Mouse (Mus musculus): ENCODE data around the gene Fermt3. TPM values are rescaled to one million over a fixed set of nuclear protein-coding genes. Genes with fewer than 3 reads are reported as not detected.
A peak's percentile ranks its signal among the peaks of the same experiment; 100 is the strongest.

Gene Fermt3
- total and polyA plus RNA-seq, 2 experiments from 2014 or later: 5.1 to 11.1 TPM

GRCm38 (mm10) chr19:6968491-6969271, 50.6 kb downstream of the Fermt3 start:
- no peaks in the 10 kb centered on the region for H3K9me3 ChIP-seq (replicated peaks; ENCODE audit: control insufficient read depth, low read length)
- H3K27me3 ChIP-seq (ENCODE audit: control insufficient read depth, insufficient read depth, low read length): no peaks in the 10 kb centered on the region
- DNase-seq (ENCODE audit: low spot score): no peak
- H3K27ac ChIP-seq (ENCODE audit: low read depth): no peak overlapping the region
- WGBS: 23% methylated on average over 15 of the region's 15 CpGs
- TF ChIP-seq EP300 (IDR thresholded peaks at IDR 0.05; ENCODE audit: low read depth): no peak
- TF ChIP-seq CTCF (IDR thresholded peaks at IDR 0.05; ENCODE audit: low read depth): no peak
- H3K36me3 ChIP-seq (replicated peaks; ENCODE audit: control insufficient read depth, insufficient read depth, low read length): peaks cover 23% of the 10 kb centered on the region
- peak overlapping the region; percentile 67 for H3K4me3 ChIP-seq (ENCODE audit: low read depth, low read length)
- H3K4me1 ChIP-seq (ENCODE audit: control insufficient read depth, insufficient read depth): peaks cover 11% of the 10 kb centered on the region; the same call in 1 of the 2 replicates
- H3K4me2 ChIP-seq (ENCODE audit: low read depth, low read length): peak overlapping the region; percentile 81
- H3K9ac ChIP-seq (replicated peaks; ENCODE audit: low read depth, low read length): peak overlapping the region; percentile 56; the same call in 1 of the 2 replicates
- ATAC-seq (ENCODE audit: insufficient read depth, low read depth): no peak

GRCm38 (mm10) chr19:6956461-6956860, 62.8 kb downstream of the Fermt3 start:
- Histone ChIP-seq H3K9ac (replicated peaks; ENCODE audit: low read depth, low read length) (no peak overlapping the region), H3K9me3 (replicated peaks; ENCODE audit: control insufficient read depth, low read length) (no peaks in the 10 kb centered on the region), H3K4me2 (ENCODE audit: low read depth, low read length) (no peak overlapping the region), H3K4me3 (ENCODE audit: low read depth, low read length) (no peak overlapping the region), H3K27me3 (ENCODE audit: control insufficient read depth, insufficient read depth, low read length) (no peaks in the 10 kb centered on the region), H3K4me1 (ENCODE audit: control insufficient read depth, insufficient read depth) (peaks cover 30% of the 10 kb centered on the region), H3K27ac (ENCODE audit: low read depth) (no peak overlapping the region), H3K36me3 (replicated peaks; ENCODE audit: control insufficient read depth, insufficient read depth, low read length) (peaks cover 42% of the 10 kb centered on the region)
- 75% methylated on average over 10 of the region's 10 CpGs for whole genome bisulfite sequencing
- no peak for TF ChIP-seq EP300 (IDR thresholded peaks at IDR 0.05; ENCODE audit: low read depth)
- no peak for TF ChIP-seq CTCF (IDR thresholded peaks at IDR 0.05; ENCODE audit: low read depth)
- no peak for ATAC-seq (ENCODE audit: insufficient read depth, low read depth)
- DNase-seq (ENCODE audit: low spot score): no peak

GRCm38 (mm10) chr19:6955424-6955823, 63.8 kb downstream of the Fermt3 start:
- DNase-seq (ENCODE audit: low spot score): peak; percentile 75
- H3K27ac ChIP-seq (ENCODE audit: low read depth): peak overlapping the region; percentile 54

GRCm38 (mm10) chr19:6954046-6954445, 65.2 kb downstream of the Fermt3 start:
- Histone ChIP-seq H3K4me1 (ENCODE audit: control insufficient read depth, insufficient read depth) (peaks cover 30% of the 10 kb centered on the region), H3K27me3 (ENCODE audit: control insufficient read depth, insufficient read depth, low read length) (no peaks in the 10 kb centered on the region), H3K36me3 (replicated peaks; ENCODE audit: control insufficient read depth, insufficient read depth, low read length) (peaks cover 25% of the 10 kb centered on the region), H3K4me3 (ENCODE audit: low read depth, low read length) (no peak overlapping the region), H3K4me2 (ENCODE audit: low read depth, low read length) (no peak overlapping the region), H3K27ac (ENCODE audit: low read depth) (no peak overlapping the region), H3K9ac (replicated peaks; ENCODE audit: low read depth, low read length) (no peak overlapping the region), H3K9me3 (replicated peaks; ENCODE audit: control insufficient read depth, low read length) (no peaks in the 10 kb centered on the region)
- DNase-seq (ENCODE audit: low spot score): peak; percentile 30
- TF ChIP-seq CTCF (IDR thresholded peaks at IDR 0.05; ENCODE audit: low read depth): peak; percentile 45
- TF ChIP-seq EP300 (IDR thresholded peaks at IDR 0.05; ENCODE audit: low read depth): no peak
- 50% methylated on average over 9 of the region's 9 CpGs for WGBS
- no peak for ATAC-seq (ENCODE audit: insufficient read depth, low read depth)

More at GRCm38 (mm10) chr19:6955424-6955823, 63.8 kb downstream of the Fermt3 start:
- no peak overlapping the region for H3K4me3 ChIP-seq (ENCODE audit: low read depth, low read length)
- H3K4me1 ChIP-seq (ENCODE audit: control insufficient read depth, insufficient read depth): peaks cover 30% of the 10 kb centered on the region
- WGBS: 34% methylated on average over 7 of the region's 7 CpGs
- H3K4me2 ChIP-seq (ENCODE audit: low read depth, low read length): no peak overlapping the region
- no peak; the same call in 1 of the 2 replicates for TF ChIP-seq EP300 (IDR thresholded peaks at IDR 0.05; ENCODE audit: low read depth)
- peak; percentile 35 for TF ChIP-seq CTCF (IDR thresholded peaks at IDR 0.05; ENCODE audit: low read depth)
- no peaks in the 10 kb centered on the region for H3K9me3 ChIP-seq (replicated peaks; ENCODE audit: control insufficient read depth, low read length)
- peaks cover 39% of the 10 kb centered on the region for H3K36me3 ChIP-seq (replicated peaks; ENCODE audit: control insufficient read depth, insufficient read depth, low read length)
- 0 out of 2 replicates have a peak overlapping the region, but pooled peaks have one; percentile 29 for H3K9ac ChIP-seq (replicated peaks; ENCODE audit: low read depth, low read length)
- no peaks in the 10 kb centered on the region for H3K27me3 ChIP-seq (ENCODE audit: control insufficient read depth, insufficient read depth, low read length)
- peak; percentile 53 for ATAC-seq (ENCODE audit: insufficient read depth, low read depth)

- peak overlapping the region; percentile 81 for H3K4me2 ChIP-seq (ENCODE audit: low read depth, low read length)
- peak overlapping the region; percentile 74 for H3K9ac ChIP-seq (replicated peaks; ENCODE audit: low read depth, low read length)
- no peak for ATAC-seq (ENCODE audit: insufficient read depth, low read depth)
- peaks cover 30% of the 10 kb centered on the region for H3K4me1 ChIP-seq (ENCODE audit: control insufficient read depth, insufficient read depth)
- H3K9me3 ChIP-seq (replicated peaks; ENCODE audit: control insufficient read depth, low read length): no peaks in the 10 kb centered on the region
- peak overlapping the region; percentile 96 for H3K27ac ChIP-seq (ENCODE audit: low read depth)
- H3K4me3 ChIP-seq (ENCODE audit: low read depth, low read length): peak overlapping the region; percentile 71
- WGBS: 9% methylated on average over 3 of the region's 3 CpGs
- peaks cover 13% of the 10 kb centered on the region; the same call in 1 of the 2 replicates for H3K36me3 ChIP-seq (replicated peaks; ENCODE audit: control insufficient read depth, insufficient read depth, low read length)
- TF ChIP-seq CTCF (IDR thresholded peaks at IDR 0.05; ENCODE audit: low read depth) (no peak), EP300 (IDR thresholded peaks at IDR 0.05; ENCODE audit: low read depth) (no peak)
- no peak for DNase-seq (ENCODE audit: low spot score)
- no peaks in the 10 kb centered on the region for H3K27me3 ChIP-seq (ENCODE audit: control insufficient read depth, insufficient read depth, low read length)
Measured at GRCm38 (mm10) chr19:6952712-6953037, 66.6 kb downstream of the Fermt3 start.

Measured in heart, postnatal 0 days (tissue).